Mouse (Mus musculus) CH12.LX (cell line): ENCODE measurements around the gene Ecel1. TPM values are rescaled to one million over a fixed set of nuclear protein-coding genes. Genes with fewer than 3 reads are reported as not detected.
A peak's percentile ranks its signal among the peaks of the same experiment; 100 is the strongest.

Experiments
- DNase-seq: peaks from one replicate; pipeline ENCODE4 v3.0.0-alpha.2; 2013; ENCODE audit errors: extremely low read depth
- H3K27ac ChIP-seq: 2 replicates; pipeline ENCODE4 v1.5.1; 2012; ENCODE audit warnings: low read depth, mild to moderate bottlenecking, control low read depth, moderate library complexity; ENCODE audit not compliant: insufficient read depth
- H3K27me3 ChIP-seq: replicated peaks from 2 replicates; pipeline ENCODE3; 2012; ENCODE audit warnings: inconsistent platforms
- H3K36me3 ChIP-seq, 2 experiments: replicated peaks in 1 of 2; 2 replicates each; pipeline versions ENCODE3 to v1.6.1; 2012; ENCODE audit warnings: inconsistent platforms in 1 of 2, low read length in 1 of 2, mild to moderate bottlenecking in 1 of 2, mixed read lengths in 1 of 2, moderate library complexity in 1 of 2; ENCODE audit not compliant: control insufficient read depth in 1 of 2, insufficient read depth in 1 of 2
- H3K4me1 ChIP-seq, 2 experiments: 2 replicates each; pipeline ENCODE4 v1.6.1; 2012; ENCODE audit warnings: inconsistent platforms in 1 of 2, moderate library complexity in 1 of 2; ENCODE audit not compliant: insufficient read depth in 2 of 2, control insufficient read depth in 1 of 2
- H3K4me2 ChIP-seq: 2 replicates; pipeline ENCODE4 v1.6.1; 2012; ENCODE audit warnings: low read depth, mild to moderate bottlenecking, control low read depth; ENCODE audit not compliant: poor library complexity, insufficient read depth, severe bottlenecking
- H3K4me3 ChIP-seq, 3 experiments: fragments of 150-350 bp in 1 of 3; sonication (generic) in 1 of 3; replicated peaks in 1 of 3; 2 replicates each; pipeline versions ENCODE3 to v1.5.1; 2011 to 2012; ENCODE audit warnings: low read depth in 2 of 3, low read length in 2 of 3, mild to moderate bottlenecking in 2 of 3, moderate library complexity in 2 of 3, control low read depth in 1 of 3, improper control_type of control experiment in 1 of 3, inconsistent platforms in 1 of 3, mixed read lengths in 1 of 3; ENCODE audit not compliant: poor library complexity in 1 of 3
- H3K79me2 ChIP-seq: replicated peaks from 2 replicates; pipeline ENCODE4 v1.6.1; 2012; ENCODE audit warnings: mild to moderate bottlenecking, moderate library complexity; ENCODE audit not compliant: control insufficient read depth, poor library complexity, insufficient read depth, severe bottlenecking; ENCODE audit errors: extremely low read depth
- H3K9ac ChIP-seq: 2 replicates; pipeline ENCODE4 v1.6.1; 2012; ENCODE audit warnings: low read depth, mild to moderate bottlenecking, control low read depth, moderate library complexity; ENCODE audit not compliant: insufficient read depth
- H3K9me3 ChIP-seq: replicated peaks from 2 replicates; pipeline ENCODE3; 2012; ENCODE audit warnings: low read length, inconsistent platforms, mixed read lengths
- BHLHE40 ChIP-seq: IDR thresholded peaks from 2 replicates; pipeline ENCODE4 v1.6.1; 2011; ENCODE audit warnings: mild to moderate bottlenecking, low read depth, low read length, improper control_type of control experiment
- CTCF ChIP-seq, 2 experiments: IDR thresholded peaks in 1 of 2; conservative IDR thresholded peaks in 1 of 2; 2 replicates each; pipeline ENCODE4 v1.5.1; 2011 to 2012; ENCODE audit warnings: low read depth in 2 of 2, low read length in 2 of 2, improper control_type of control experiment in 1 of 2, inconsistent platforms in 1 of 2, mild to moderate bottlenecking in 1 of 2, moderate library complexity in 1 of 2
- HCFC1 ChIP-seq: IDR thresholded peaks from 2 replicates; pipeline ENCODE4 v1.6.1; 2012; ENCODE audit warnings: low read depth, mild to moderate bottlenecking, inconsistent platforms, low read length, improper control_type of control experiment
- IRF4 ChIP-seq: IDR thresholded peaks from 2 replicates; pipeline ENCODE4 v1.6.1; 2014; ENCODE audit warnings: low read depth, mild to moderate bottlenecking, inconsistent platforms, low read length, improper control_type of control experiment
- MAX ChIP-seq: IDR thresholded peaks from 2 replicates; pipeline ENCODE4 v1.6.1; 2011; ENCODE audit warnings: low read length, improper control_type of control experiment
- MAZ ChIP-seq: IDR thresholded peaks from 2 replicates; pipeline ENCODE4 v1.6.1; 2012; ENCODE audit warnings: low read depth, mild to moderate bottlenecking, inconsistent platforms, low read length, improper control_type of control experiment, moderate library complexity
- MEF2A ChIP-seq: IDR thresholded peaks from 2 replicates; pipeline ENCODE4 v1.6.1; 2014; ENCODE audit warnings: low read depth, mild to moderate bottlenecking, inconsistent platforms, low read length, improper control_type of control experiment, borderline replicate concordance
- MYC ChIP-seq: IDR thresholded peaks from 2 replicates; pipeline ENCODE4 v1.6.1; 2011; ENCODE audit warnings: low read depth, mild to moderate bottlenecking, improper control_type of control experiment, low read length
- NRF1 ChIP-seq: IDR thresholded peaks from 2 replicates; pipeline ENCODE4 v1.6.1; 2014; ENCODE audit warnings: low read depth, mild to moderate bottlenecking, inconsistent platforms, low read length, improper control_type of control experiment, moderate library complexity
- RAD21 ChIP-seq: IDR thresholded peaks from 2 replicates; pipeline ENCODE4 v1.6.1; 2011; ENCODE audit warnings: low read depth, mild to moderate bottlenecking, low read length, improper control_type of control experiment, moderate library complexity
- RCOR1 ChIP-seq: conservative IDR thresholded peaks from 2 replicates; pipeline ENCODE4 v1.6.1; 2012; ENCODE audit warnings: low read depth, mild to moderate bottlenecking, inconsistent platforms, low read length, improper control_type of control experiment
- SIN3A ChIP-seq: IDR thresholded peaks from 2 replicates; pipeline ENCODE4 v1.6.1; 2012; ENCODE audit warnings: low read length, improper control_type of control experiment, inconsistent platforms
- SMC3 ChIP-seq: IDR thresholded peaks from 2 replicates; pipeline ENCODE4 v1.6.1; 2011; ENCODE audit warnings: low read depth, low read length, improper control_type of control experiment
- TBP ChIP-seq: conservative IDR thresholded peaks from 2 replicates; pipeline ENCODE4 v1.6.1; 2011; ENCODE audit warnings: low read depth, low read length, improper control_type of control experiment
- TCF12 ChIP-seq: IDR thresholded peaks from 2 replicates; pipeline ENCODE4 v1.6.1; 2014; ENCODE audit warnings: low read depth, mild to moderate bottlenecking, inconsistent platforms, low read length, improper control_type of control experiment
- ZC3H11A ChIP-seq: IDR thresholded peaks from 2 replicates; pipeline ENCODE4 v1.6.1; 2012; ENCODE audit warnings: low read depth, mild to moderate bottlenecking, inconsistent platforms, low read length, improper control_type of control experiment
- ZKSCAN1 ChIP-seq: IDR thresholded peaks from 2 replicates; pipeline ENCODE4 v1.6.1; 2012; ENCODE audit warnings: low read depth, inconsistent platforms, low read length, improper control_type of control experiment, borderline replicate concordance
- ZMIZ1 ChIP-seq: IDR thresholded peaks from 2 replicates; pipeline ENCODE4 v1.6.1; 2012; ENCODE audit warnings: low read depth, mild to moderate bottlenecking, inconsistent platforms, low read length, improper control_type of control experiment
- ZNF384 ChIP-seq: IDR thresholded peaks from 2 replicates; pipeline ENCODE4 v1.6.1; 2012; ENCODE audit warnings: low read depth, low read length, improper control_type of control experiment, inconsistent platforms
- dilution Hi-C: fragments of 300-500 bp; cut with MboI; formaldehyde crosslinking; loops from 2 replicates; pipeline ENCODE4 v1.14.3; 2020; ENCODE audit warnings: low sequenced_read_pairs; ENCODE audit not compliant: extremely low pct_unique_long_range_greater_than_20kb, extremely low pct_ligation_motif_present
- in situ Hi-C: fragments of 300-500 bp; cut with MboI; formaldehyde crosslinking; loops from 3 replicates; pipeline ENCODE4 v1.14.3; 2019; ENCODE audit warnings: low sequenced_read_pairs, low pct_ligation_motif_present, low pct_unique_long_range_greater_than_20kb, mixed read lengths
- polyA plus RNA-seq: library from polyadenylated mRNA; unstranded; fragments of >175 nt; gene quantifications from 2 replicates; pipeline ENCODE4 v1.2.1, GENCODE M21; 2012; ENCODE audit warnings: low read depth; ENCODE audit not compliant: insufficient read length
- total RNA-seq, 2 experiments: library from RNA; depleted of rRNA; stranded (reverse); fragments of 300-350 nt in 1 of 2; fragments of >200 nt in 1 of 2; gene quantifications; 2 replicates each; pipeline ENCODE4 v1.2.3; 2012 to 2014

The Ecel1 gene
- total and polyA plus RNA-seq, 3 experiments: not detected

- in situ Hi-C loops: loop anchor here (5.0 to 10.0 kb wide), 2 partner anchors 85 to 522 kb away; partner anchors contain the start of gene Alpi
- peaks cover 4 to 13% of the 10 kb centered on the region in 2 experiments for H3K4me1 ChIP-seq
- peaks cover 62% of the 10 kb centered on the region for H3K27me3 ChIP-seq
- no peak overlapping the region for H3K27ac ChIP-seq
- H3K36me3 ChIP-seq: no peaks in the 10 kb centered on the region
- DNase-seq: peak; percentile 42
- peak overlapping the region; percentile 7; the same call in 1 of the 2 replicates for H3K4me2 ChIP-seq
- dilution Hi-C loops: no loop called here
- no peak for TF ChIP-seq HCFC1
- no peak for TF ChIP-seq MAX
- no peak for TF ChIP-seq MAZ
- TF ChIP-seq CTCF (conservative IDR thresholded peaks at IDR 0.05 in 1 of 2, IDR thresholded peaks at IDR 0.05 in 1 of 2; ENCODE audit: low read depth in 2 of 2, low read length in 2 of 2): peak; percentile 63 to 84
- no peak for TF ChIP-seq MYC
- no peak for TF ChIP-seq SIN3A
- peak; percentile 48 for TF ChIP-seq SMC3
- peak; percentile 73 for TF ChIP-seq RAD21
- TF ChIP-seq IRF4: 0 out of 2 replicates have a peak, but pooled peaks have one; percentile 11
- H3K79me2 ChIP-seq: no peaks in the 10 kb centered on the region
- H3K4me3 ChIP-seq: no peak overlapping the region
- H3K9ac ChIP-seq: no peak overlapping the region
- no peaks in the 10 kb centered on the region for H3K9me3 ChIP-seq
Measured at GRCm38 (mm10) chr1:87187037-87187355, 30.7 kb upstream of the Ecel1 start.

DNA sequence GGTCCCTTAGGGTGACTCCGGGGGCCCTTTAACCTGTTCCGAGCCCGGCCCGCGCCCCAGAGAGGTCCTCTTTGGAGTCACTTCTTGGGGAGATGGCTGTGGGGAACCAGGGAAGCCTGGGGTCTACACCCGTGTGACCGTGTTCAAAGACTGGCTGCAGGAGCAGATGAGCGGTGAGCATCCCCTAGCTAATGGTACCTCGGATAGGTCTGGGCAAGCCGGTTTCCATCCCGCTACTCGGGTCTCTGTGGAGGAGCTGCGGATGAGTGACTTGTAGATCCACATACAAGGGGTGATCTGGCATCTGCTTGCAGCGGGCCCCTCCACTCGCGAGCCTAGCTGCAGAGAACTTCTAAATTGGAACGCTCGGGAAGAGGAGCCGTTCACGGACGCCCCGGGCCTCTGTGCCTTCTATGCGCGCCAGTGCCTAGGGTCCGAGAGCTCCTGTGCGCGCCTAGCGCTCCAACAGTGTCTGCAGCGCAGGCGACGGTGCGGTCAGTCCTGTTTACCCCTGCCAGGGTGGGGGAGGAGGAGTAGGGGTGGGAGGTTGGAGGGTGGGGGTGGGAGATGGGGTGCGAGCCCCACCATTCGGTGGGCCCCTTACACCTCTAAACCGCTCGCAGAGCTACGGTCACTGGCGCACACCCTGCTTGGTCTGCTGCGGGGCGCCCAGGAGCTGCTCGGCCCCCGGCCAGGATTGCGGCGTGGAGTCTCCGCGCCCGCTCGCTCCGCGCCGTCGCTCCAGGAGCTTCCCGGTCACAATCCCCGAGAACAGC, 30.1 kb upstream of the Ecel1 start:
- Histone ChIP-seq H3K4me1 (peaks cover 4 to 13% of the 10 kb centered on the region in 2 experiments), H3K27me3 (peaks cover 60% of the 10 kb centered on the region), H3K4me3 (no peak overlapping the region), H3K27ac (no peak overlapping the region), H3K9me3 (no peaks in the 10 kb centered on the region), H3K9ac (no peak overlapping the region), H3K4me2 (peak overlapping the region; percentile 7; the same call in 1 of the 2 replicates), H3K36me3 (no peaks in the 10 kb centered on the region), H3K79me2 (no peaks in the 10 kb centered on the region)
- in situ Hi-C loops: loop anchor here (5.0 to 10.0 kb wide), 2 partner anchors 84 to 522 kb away; partner anchors contain the start of gene Alpi
- dilution Hi-C loops: no loop called here
- DNase-seq: no peak
- TF ChIP-seq MAX (no peak), ZC3H11A (no peak), MAZ (no peak), MYC (no peak), ZNF384 (no peak), IRF4 (no peak), BHLHE40 (no peak)

GRCm38 (mm10) chr1:87185526-87185925, 29.2 kb upstream of the Ecel1 start:
- no peak for DNase-seq

More at GRCm38 (mm10) chr1:87185526-87185925, 29.2 kb upstream of the Ecel1 start:
- peaks cover 60% of the 10 kb centered on the region for H3K27me3 ChIP-seq
- no peak overlapping the region for H3K27ac ChIP-seq
- H3K4me1 ChIP-seq: peaks cover 1 to 14% of the 10 kb centered on the region in 2 experiments
- no peaks in the 10 kb centered on the region for H3K9me3 ChIP-seq
- no peak overlapping the region for H3K4me2 ChIP-seq
- TF ChIP-seq ZKSCAN1 (no peak), TBP (no peak), ZC3H11A (no peak), ZNF384 (no peak), ZMIZ1 (no peak), BHLHE40 (no peak), RCOR1 (no peak), NRF1 (no peak), MEF2A (no peak), CTCF (conservative IDR thresholded peaks at IDR 0.05 in 1 of 2, IDR thresholded peaks at IDR 0.05 in 1 of 2; ENCODE audit: low read depth in 2 of 2, low read length in 2 of 2) (no peak), IRF4 (no peak), TCF12 (no peak)
- TF ChIP-seq, all 38 proteins: peak for 0
- in situ Hi-C loops (loop anchor here (5.0 to 10.0 kb wide), 2 partner anchors 83 to 521 kb away; partner anchors contain the start of gene Alpi), dilution Hi-C loops (no loop called here)
- Histone ChIP-seq H3K9ac (no peak overlapping the region), H3K79me2 (no peaks in the 10 kb centered on the region), H3K4me3 (no peak overlapping the region), H3K36me3 (no peaks in the 10 kb centered on the region)
